Mouse (Mus musculus): ENCODE results near the gene Prkaca.

- no peak for TF ChIP-seq GATA1 (IDR thresholded peaks at IDR 0.05; ENCODE audit: low read length)
- TF ChIP-seq TAL1 (IDR thresholded peaks at IDR 0.05; ENCODE audit: low read length) = no peak
These were observed 30.3 kb downstream of the Prkaca start for GRCm38 (mm10) chr8:84002957-84003611.

Measured in erythroblast, embryonic 14.5 days (primary cell).